Mouse (Mus musculus) testis, adult 2 months (tissue): Measurements from ENCODE around the gene Gabrd.

Experiments used
- CTCF ChIP-seq: fragments of 200-500 bp; IDR thresholded peaks from 2 replicates; pipeline ENCODE4 v1.5.1; 2012; ENCODE audit warnings: low read depth, mild to moderate bottlenecking, inconsistent platforms, low read length, moderate library complexity; ENCODE audit not compliant: control insufficient read depth, insufficient read depth, insufficient replicate concordance
- POLR2A ChIP-seq: fragments of 200-500 bp; IDR thresholded peaks from 2 replicates; pipeline ENCODE4 v1.6.1; 2012; ENCODE audit warnings: low read depth, mild to moderate bottlenecking, inconsistent platforms, low read length, moderate library complexity; ENCODE audit not compliant: control insufficient read depth

DNA sequence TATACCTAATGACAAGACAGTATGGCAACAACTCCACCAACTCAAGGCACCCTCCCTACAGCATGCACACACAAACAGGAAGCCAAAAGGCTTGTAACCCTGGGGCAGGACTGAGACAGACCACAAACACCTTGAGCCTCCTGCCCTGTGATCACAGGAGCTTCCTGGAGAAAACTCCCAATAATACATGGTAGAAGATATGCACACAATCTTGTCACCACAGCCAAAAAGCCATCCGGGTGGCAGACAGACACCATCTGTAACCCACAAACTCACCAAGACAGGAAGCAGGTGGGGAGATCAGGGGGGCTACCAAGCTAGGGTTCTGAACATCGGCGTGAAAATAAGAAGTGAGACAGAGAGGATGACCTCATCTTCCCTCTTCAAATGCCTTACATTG, 45.3 kb downstream of the Gabrd start:
- TF ChIP-seq CTCF (no peak), POLR2A (no peak)
